Mouse (Mus musculus): Measurements from ENCODE around the gene Fan1. TPM values are rescaled to one million over a fixed set of nuclear protein-coding genes. Genes with fewer than 3 reads are reported as not detected.

Fan1 gene
- polyA plus RNA-seq, 1 experiment from 2014 or later: 9.1 TPM

DNA sequence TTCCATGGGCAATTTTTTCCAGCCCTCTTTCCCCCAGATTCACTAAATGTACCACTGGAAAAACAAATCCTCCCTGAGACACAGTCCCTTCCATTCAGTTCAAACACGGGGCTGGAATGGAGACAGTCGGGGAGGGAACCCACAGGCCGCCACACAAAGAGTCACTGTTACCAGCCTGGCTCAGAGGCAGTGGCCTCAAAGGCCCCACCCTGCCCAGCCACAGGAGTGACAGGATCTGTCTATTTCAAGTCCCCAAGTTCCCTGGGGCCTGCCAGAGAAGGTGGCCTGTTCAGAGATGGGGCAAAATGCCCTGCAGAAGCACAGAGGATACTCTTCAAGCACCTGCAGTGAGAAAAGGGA, 13.3 kb downstream of the Fan1 start:
- no peak overlapping the region for H3K9ac ChIP-seq
- no peaks in the 10 kb centered on the region for H3K9me3 ChIP-seq (replicated peaks)
- 0 out of 2 replicates have a peak, but pooled peaks cover 2% of the 10 kb centered on the region for H3K4me1 ChIP-seq
- no peaks in the 10 kb centered on the region for H3K27me3 ChIP-seq
- no peak overlapping the region for H3K4me2 ChIP-seq (replicated peaks)
- H3K27ac ChIP-seq: peak overlapping the region; percentile 52; the same call in 1 of the 2 replicates
- peaks cover 65% of the 10 kb centered on the region for H3K36me3 ChIP-seq
- H3K4me3 ChIP-seq: no peak overlapping the region
- peak; percentile 54; the same call in 1 of the 2 replicates for ATAC-seq (ENCODE audit: low FRiP score)
- 63% methylated on average over 3 of the region's 3 CpGs for WGBS

DNA sequence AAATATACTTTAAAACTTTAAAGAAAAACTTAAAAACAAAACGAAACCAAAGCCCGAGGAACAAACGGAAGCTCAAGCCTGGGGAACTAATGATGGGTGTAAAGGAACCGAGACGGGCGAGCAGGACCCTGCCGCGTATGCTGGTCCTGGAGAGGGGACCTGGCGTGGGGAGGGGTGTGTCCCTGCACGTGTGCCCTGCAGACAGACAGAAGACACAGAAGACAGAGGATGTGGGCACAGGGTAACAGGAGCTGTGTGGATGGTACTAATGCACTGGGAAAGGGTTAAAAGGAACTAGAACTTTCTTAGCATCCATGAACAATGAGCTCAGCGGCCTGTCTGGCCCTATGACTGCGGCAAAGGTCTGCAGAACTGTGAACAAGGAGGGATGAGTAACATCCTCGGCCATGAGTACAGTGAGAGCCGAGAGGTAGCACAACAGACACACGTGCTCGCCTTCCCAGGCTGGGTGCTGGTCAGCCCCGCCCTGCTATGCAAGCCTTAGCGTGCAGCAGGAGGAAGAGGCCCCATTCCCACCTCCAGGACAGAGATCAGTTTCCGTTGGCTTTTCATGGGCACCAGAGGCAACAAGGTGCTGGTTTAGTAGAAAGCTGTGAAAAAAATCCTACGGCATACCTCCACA, 13.8 kb downstream of the Fan1 start:
- 0 out of 2 replicates have a peak, but pooled peaks cover 2% of the 10 kb centered on the region for H3K4me1 ChIP-seq
- no peaks in the 10 kb centered on the region for H3K9me3 ChIP-seq (replicated peaks)
- H3K9ac ChIP-seq: no peak overlapping the region
- peak overlapping the region; percentile 52; the same call in 1 of the 2 replicates for H3K27ac ChIP-seq
- H3K4me3 ChIP-seq: no peak overlapping the region
- WGBS: 89% methylated on average over 20 of the region's 20 CpGs
- no peaks in the 10 kb centered on the region for H3K27me3 ChIP-seq
- H3K36me3 ChIP-seq: peaks cover 65% of the 10 kb centered on the region
- H3K4me2 ChIP-seq (replicated peaks): no peak overlapping the region
- peak; percentile 50; the same call in 1 of the 2 replicates for ATAC-seq (ENCODE audit: low FRiP score)

DNA sequence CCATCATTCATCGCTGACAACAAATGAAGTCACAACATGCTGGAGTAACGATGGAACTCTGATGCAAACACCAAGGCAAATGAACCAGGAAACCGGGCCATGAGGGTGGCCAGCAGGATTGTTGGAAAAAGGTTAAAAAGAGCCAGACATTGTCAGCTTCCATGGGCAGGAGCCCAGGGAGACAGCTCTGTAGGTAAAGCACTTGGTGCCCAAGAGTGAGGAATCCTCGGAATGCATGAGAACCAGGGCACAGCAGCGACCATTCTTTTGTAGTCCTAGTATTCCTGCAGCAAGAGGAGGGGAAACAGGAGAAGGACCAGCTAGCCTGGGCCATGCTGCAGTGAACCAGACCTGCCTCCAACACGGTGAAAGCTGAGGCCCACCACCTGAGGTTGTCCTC, 15.2 kb downstream of the Fan1 start:
- Histone ChIP-seq H3K4me3 (no peak overlapping the region), H3K4me1 (0 out of 2 replicates have a peak, but pooled peaks cover 8% of the 10 kb centered on the region), H3K9ac (no peak overlapping the region), H3K36me3 (peaks cover 54% of the 10 kb centered on the region), H3K27ac (no peak overlapping the region), H3K27me3 (no peaks in the 10 kb centered on the region), H3K9me3 (replicated peaks) (no peaks in the 10 kb centered on the region), H3K4me2 (replicated peaks) (no peak overlapping the region)
- 85% methylated on average over 6 of the region's 6 CpGs for whole genome bisulfite sequencing
- ATAC-seq (ENCODE audit: low FRiP score): no peak

DNA sequence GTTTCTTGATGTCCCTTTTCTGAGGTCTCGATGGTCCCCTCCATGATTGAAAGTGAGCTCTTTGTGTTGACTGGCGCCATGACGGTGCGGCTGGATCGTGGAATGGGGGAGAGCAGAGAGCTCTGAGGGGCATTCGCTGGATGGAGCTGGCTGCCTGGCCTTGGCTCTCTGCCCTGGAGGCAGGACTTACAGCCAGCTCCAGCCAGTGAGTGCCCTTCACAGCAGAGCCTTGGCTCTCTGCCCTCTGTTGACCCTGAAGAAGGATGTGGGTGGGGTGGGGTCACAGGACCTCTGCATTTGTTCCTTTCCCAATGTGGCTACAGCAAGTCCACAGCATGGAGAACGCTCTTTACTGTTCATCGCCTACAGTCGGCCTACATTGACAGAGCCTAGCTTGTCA, 16.5 kb downstream of the Fan1 start:
- Histone ChIP-seq H3K4me1 (0 out of 2 replicates have a peak, but pooled peaks cover 8% of the 10 kb centered on the region), H3K9me3 (replicated peaks) (no peaks in the 10 kb centered on the region), H3K4me3 (no peak overlapping the region), H3K27me3 (no peaks in the 10 kb centered on the region), H3K27ac (no peak overlapping the region), H3K36me3 (peaks cover 56% of the 10 kb centered on the region), H3K4me2 (replicated peaks) (no peak overlapping the region), H3K9ac (no peak overlapping the region)
- WGBS: 89% methylated on average over 9 of the region's 9 CpGs
- no peak for ATAC-seq (ENCODE audit: low FRiP score)

DNA sequence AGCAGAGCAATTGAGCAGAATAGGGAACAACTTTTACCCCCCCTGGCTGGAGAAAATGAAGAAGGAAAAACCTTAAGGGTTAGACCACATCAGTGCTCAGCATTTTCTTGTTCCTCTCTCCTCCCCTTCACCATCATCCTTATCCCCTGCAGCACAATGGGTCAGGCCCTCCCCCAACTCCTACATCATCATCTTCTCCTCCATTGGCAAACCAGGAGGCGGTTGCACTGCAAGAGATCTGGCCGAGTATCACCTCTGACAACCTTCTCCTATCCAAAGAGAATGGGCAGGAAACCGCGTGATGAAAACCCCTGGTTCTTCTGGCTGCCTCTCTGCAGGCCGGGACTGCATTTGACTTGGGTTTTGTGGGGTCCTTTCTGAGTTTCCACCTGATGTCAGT, 17.2 kb downstream of the Fan1 start:
- no peak overlapping the region for H3K4me3 ChIP-seq
- H3K4me2 ChIP-seq (replicated peaks): no peak overlapping the region
- H3K4me1 ChIP-seq: 0 out of 2 replicates have a peak, but pooled peaks cover 8% of the 10 kb centered on the region
- H3K27ac ChIP-seq: no peak overlapping the region
- H3K36me3 ChIP-seq: peaks cover 53% of the 10 kb centered on the region
- H3K9me3 ChIP-seq (replicated peaks): no peaks in the 10 kb centered on the region
- no peak overlapping the region for H3K9ac ChIP-seq
- 86% methylated on average over 5 of the region's 5 CpGs for WGBS
- H3K27me3 ChIP-seq: no peaks in the 10 kb centered on the region
- ATAC-seq (ENCODE audit: low FRiP score): no peak

DNA sequence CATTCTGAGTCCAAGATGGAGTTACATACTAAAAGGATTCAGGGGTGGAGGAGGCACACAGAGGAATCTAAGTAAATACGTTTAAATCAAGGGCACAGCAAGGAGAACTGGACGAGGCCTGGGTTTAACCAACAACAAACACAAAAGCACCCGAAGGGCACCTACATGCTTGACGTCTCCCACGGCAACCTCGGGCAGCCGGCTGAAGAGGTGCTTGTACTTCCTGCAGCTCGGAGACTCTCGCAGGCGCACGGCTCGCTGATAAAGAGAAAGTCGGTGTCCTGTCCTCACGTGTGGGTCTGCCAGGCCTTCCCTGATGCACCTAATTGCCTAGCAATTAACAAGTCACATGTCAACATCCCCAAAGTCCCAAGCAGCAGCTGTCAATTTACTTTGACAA, 19.7 kb downstream of the Fan1 start:
- peaks cover 54% of the 10 kb centered on the region for H3K36me3 ChIP-seq
- 0 out of 2 replicates have a peak, but pooled peaks cover 5% of the 10 kb centered on the region for H3K4me1 ChIP-seq
- no peak overlapping the region for H3K4me2 ChIP-seq (replicated peaks)
- H3K9ac ChIP-seq: no peak overlapping the region
- no peaks in the 10 kb centered on the region for H3K27me3 ChIP-seq
- 43% methylated on average over 14 of the region's 14 CpGs for WGBS
- H3K4me3 ChIP-seq: no peak overlapping the region
- H3K9me3 ChIP-seq (replicated peaks): no peaks in the 10 kb centered on the region
- 0 out of 2 replicates have a peak, but pooled peaks have one; percentile 33 for ATAC-seq (ENCODE audit: low FRiP score)
- H3K27ac ChIP-seq: no peak overlapping the region

DNA sequence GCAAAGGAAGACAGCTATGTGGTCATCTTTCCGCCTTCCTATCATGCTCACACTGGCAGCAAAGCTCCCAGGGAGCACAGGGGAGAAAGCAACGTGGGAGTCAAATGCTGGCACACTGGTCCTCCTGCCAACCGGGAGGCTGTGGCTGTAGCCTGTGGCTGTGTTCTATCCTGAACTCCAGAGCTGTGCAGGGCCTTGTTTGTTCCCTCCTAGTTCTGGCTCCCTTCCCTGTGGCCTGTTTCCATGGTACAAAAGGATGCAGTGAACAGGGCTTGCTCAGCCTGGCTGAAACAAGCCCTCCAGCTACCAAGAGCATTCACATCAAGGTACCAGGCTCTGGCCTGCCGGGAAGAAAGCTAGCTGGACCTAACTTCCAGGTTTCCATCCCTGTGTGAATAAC, 22.8 kb downstream of the Fan1 start:
- H3K9me3 ChIP-seq (replicated peaks): no peaks in the 10 kb centered on the region
- H3K4me1 ChIP-seq: 0 out of 2 replicates have a peak, but pooled peaks cover 5% of the 10 kb centered on the region
- H3K36me3 ChIP-seq: peaks cover 49% of the 10 kb centered on the region
- H3K9ac ChIP-seq: no peak overlapping the region
- 80% methylated on average over 4 of the region's 4 CpGs for WGBS
- H3K27me3 ChIP-seq: no peaks in the 10 kb centered on the region
- no peak overlapping the region for H3K27ac ChIP-seq
- no peak overlapping the region for H3K4me2 ChIP-seq (replicated peaks)
- no peak for ATAC-seq (ENCODE audit: low FRiP score)
- no peak overlapping the region for H3K4me3 ChIP-seq

DNA sequence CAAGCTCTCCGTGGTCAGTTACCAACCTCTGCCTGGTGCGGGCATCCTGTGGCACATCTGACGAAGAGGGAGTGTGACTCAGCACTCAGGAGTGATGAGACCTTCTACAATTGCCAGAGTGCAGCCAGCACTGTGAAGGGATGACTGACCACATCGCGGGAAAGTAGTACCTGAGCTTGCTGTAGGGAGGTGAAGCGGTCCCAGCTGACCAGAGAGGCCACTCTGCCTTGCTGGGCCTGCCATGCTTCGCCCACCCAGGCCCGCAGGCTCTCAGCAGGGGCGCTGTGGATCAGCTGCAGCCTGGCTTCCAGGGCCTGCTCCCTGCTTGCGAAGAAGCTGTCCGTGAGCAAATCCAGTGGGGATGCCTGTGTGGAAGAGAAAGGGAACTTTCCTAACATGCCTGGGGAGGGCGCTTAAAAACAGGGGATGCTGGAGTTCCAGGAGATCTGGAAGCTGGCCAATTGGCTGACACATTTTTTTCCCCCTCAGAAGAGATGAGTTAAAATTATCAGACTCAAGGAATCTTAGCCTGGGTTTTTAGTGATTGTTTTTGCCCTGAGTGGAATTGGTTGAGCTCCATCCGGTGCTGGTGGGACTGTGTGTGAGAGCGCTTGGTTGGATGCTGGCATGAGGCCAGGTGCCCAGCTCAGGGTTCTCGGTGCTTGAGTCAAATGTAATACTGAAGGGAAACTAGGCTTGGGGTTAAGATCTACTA, 24.6 kb downstream of the Fan1 start:
- no peaks in the 10 kb centered on the region for H3K27me3 ChIP-seq
- H3K27ac ChIP-seq: no peak overlapping the region
- WGBS: 90% methylated on average over 15 of the region's 15 CpGs
- 0 out of 2 replicates have a peak, but pooled peaks cover 5% of the 10 kb centered on the region for H3K4me1 ChIP-seq
- H3K9me3 ChIP-seq (replicated peaks): no peaks in the 10 kb centered on the region
- no peak for ATAC-seq (ENCODE audit: low FRiP score)
- no peak overlapping the region for H3K4me2 ChIP-seq (replicated peaks)
- no peak overlapping the region for H3K9ac ChIP-seq
- H3K36me3 ChIP-seq: peaks cover 50% of the 10 kb centered on the region
- H3K4me3 ChIP-seq: no peak overlapping the region

DNA sequence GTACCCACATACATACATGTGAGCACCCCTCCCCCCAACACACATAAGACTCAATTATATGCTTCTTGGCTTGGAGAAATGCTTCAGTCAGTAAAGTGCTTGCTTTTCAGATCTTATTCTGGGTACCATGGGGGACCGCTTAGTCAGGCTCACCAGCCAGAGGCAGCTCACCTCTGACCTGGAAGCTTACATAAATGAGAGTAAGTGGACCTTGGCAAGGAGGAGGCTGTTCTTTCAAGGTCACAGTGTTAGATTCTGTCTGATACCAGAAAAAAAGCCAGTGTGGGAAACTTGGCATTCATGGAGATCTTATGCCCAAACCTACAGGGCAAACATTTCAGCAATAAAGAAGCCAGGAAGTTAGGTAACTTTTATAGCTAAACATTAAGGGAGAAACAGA, 26.1 kb downstream of the Fan1 start:
- H3K9me3 ChIP-seq (replicated peaks): no peaks in the 10 kb centered on the region
- H3K4me3 ChIP-seq: no peak overlapping the region
- H3K36me3 ChIP-seq: peaks cover 39% of the 10 kb centered on the region
- H3K4me1 ChIP-seq: no peaks in the 10 kb centered on the region
- ATAC-seq (ENCODE audit: low FRiP score): no peak
- no peak overlapping the region for H3K9ac ChIP-seq
- no peaks in the 10 kb centered on the region for H3K27me3 ChIP-seq
- H3K27ac ChIP-seq: no peak overlapping the region
- no peak overlapping the region for H3K4me2 ChIP-seq (replicated peaks)
- 94% methylated on average over 1 of the region's 1 CpGs for WGBS

DNA sequence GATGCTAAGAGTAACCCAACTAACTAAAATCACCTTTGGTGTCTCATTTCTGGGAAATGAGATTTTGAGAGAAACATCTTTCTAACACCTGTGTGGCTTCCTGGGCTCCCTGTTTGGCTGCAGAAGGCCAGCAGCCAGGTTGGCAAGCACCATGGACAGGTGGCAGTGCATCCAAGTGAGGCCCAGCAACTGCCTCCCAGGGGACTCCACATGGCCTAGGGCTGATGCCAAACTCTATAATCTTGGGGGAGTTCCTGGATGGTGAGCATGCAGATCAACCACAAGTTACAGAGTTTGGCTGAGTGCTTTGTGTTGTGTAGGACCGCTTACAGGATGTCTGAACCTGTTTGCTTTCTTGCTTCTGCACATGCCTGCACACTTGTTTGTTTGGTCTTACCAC, 41.2 kb downstream of the Fan1 start:
- H3K4me3 ChIP-seq: no peak overlapping the region
- no peaks in the 10 kb centered on the region for H3K9me3 ChIP-seq (replicated peaks)
- 100% methylated on average over 1 of the region's 1 CpGs for WGBS
- H3K27ac ChIP-seq: no peak overlapping the region
- H3K27me3 ChIP-seq: no peaks in the 10 kb centered on the region
- no peak for ATAC-seq (ENCODE audit: low FRiP score)
- no peaks in the 10 kb centered on the region for H3K4me1 ChIP-seq
- H3K4me2 ChIP-seq (replicated peaks): no peak overlapping the region
- no peak overlapping the region for H3K9ac ChIP-seq
- H3K36me3 ChIP-seq: peaks cover 42% of the 10 kb centered on the region

DNA sequence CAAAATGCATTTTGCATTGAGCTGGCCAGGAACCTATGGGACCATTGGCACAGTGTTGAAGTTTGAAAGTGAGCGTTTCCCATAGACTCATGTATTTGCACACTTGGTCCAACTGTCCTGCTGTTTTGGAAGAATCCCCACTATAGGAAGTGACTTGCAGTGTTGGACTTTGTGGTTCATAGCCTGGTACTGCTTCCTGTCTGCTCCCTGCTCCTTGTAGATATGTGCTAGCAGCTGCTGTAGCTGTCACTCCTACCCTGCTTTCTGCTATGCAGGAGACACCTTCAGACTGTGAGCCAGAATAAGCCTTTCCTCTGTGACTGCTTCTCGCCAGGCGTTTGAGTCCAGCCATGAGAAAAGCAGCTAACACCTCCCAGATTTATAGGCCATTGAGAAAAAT, 42.6 kb downstream of the Fan1 start:
- H3K27ac ChIP-seq: no peak overlapping the region
- H3K27me3 ChIP-seq: no peaks in the 10 kb centered on the region
- H3K4me2 ChIP-seq (replicated peaks): no peak overlapping the region
- H3K9ac ChIP-seq: no peak overlapping the region
- H3K36me3 ChIP-seq: peaks cover 36% of the 10 kb centered on the region
- H3K4me3 ChIP-seq: no peak overlapping the region
- no peak for ATAC-seq (ENCODE audit: low FRiP score)
- 88% methylated on average over 3 of the region's 3 CpGs for WGBS
- no peaks in the 10 kb centered on the region for H3K9me3 ChIP-seq (replicated peaks)
- no peaks in the 10 kb centered on the region for H3K4me1 ChIP-seq

DNA sequence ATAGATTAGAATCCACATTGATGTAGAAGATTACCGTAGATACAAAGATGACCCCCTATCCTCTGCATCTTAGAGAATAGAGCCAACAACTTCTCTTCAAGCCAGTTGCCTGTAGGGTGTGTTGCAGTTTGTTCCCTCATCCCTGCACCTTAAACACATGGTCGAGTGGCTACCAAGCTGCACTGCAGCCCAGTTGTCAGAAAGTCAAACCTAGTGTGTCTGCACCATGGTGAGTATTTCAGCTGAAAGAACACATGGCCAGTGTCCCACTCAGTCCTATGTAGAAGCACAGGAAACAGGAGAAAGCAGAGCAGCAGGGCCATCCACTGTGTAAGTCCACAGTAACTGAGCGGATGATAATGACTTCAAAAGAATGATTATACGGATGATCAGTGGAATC, 46.4 kb downstream of the Fan1 start:
- Histone ChIP-seq H3K4me1 (no peaks in the 10 kb centered on the region), H3K36me3 (peaks cover 21% of the 10 kb centered on the region), H3K4me2 (replicated peaks) (no peak overlapping the region), H3K4me3 (no peak overlapping the region), H3K27me3 (no peaks in the 10 kb centered on the region), H3K9ac (no peak overlapping the region), H3K27ac (no peak overlapping the region), H3K9me3 (replicated peaks) (no peaks in the 10 kb centered on the region)
- 93% methylated on average over 4 of the region's 4 CpGs for WGBS
- no peak for ATAC-seq (ENCODE audit: low FRiP score)

DNA sequence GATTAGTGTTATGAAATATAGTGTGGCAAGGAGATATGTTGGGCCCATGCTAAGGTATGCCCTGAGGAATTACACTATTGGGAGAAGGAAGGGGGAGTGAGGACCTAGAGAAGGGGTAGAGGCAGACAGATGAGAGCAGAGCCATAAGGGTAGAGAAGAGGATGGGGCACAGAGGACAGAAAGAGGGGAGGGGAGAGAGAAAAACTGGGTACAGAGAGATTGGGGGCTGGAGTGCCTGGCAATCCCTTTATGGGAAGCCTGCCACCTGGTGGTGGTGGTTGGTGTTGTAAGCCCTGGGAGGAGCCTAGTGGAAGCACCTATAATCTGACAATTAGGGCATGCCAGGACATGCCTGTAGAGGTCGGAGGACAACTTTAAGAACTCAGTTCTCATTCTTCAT, 47.0 kb downstream of the Fan1 start:
- H3K27me3 ChIP-seq: no peaks in the 10 kb centered on the region
- 29% methylated on average over 1 of the region's 1 CpGs for WGBS
- H3K4me1 ChIP-seq: no peaks in the 10 kb centered on the region
- H3K9ac ChIP-seq: no peak overlapping the region
- H3K4me2 ChIP-seq (replicated peaks): no peak overlapping the region
- H3K27ac ChIP-seq: no peak overlapping the region
- peak; percentile 54 for ATAC-seq (ENCODE audit: low FRiP score)
- no peak overlapping the region for H3K4me3 ChIP-seq
- no peaks in the 10 kb centered on the region for H3K9me3 ChIP-seq (replicated peaks)
- H3K36me3 ChIP-seq: peaks cover 22% of the 10 kb centered on the region
